Mouse (Mus musculus) limb, embryonic 12.5 days (tissue): ENCODE results near the gene Zcchc14. TPM values are rescaled to one million over a fixed set of nuclear protein-coding genes. Genes with fewer than 3 reads are reported as not detected.

Source experiments
- ATAC-seq: fragments of 200-750 bp; cut with Nextera tagmentation; 2 replicates; pipeline ENCODE4 v1.8.0; 2017; ENCODE audit warnings: low read depth, moderate TSS enrichment; ENCODE audit not compliant: insufficient number of reproducible peaks, insufficient read depth, low FRiP score, low TSS enrichment
- H3K27ac ChIP-seq: fragments of 300-500 bp; sonication (generic); 2 replicates; pipeline ENCODE4 v1.5.1; 2016; ENCODE audit warnings: mild to moderate bottlenecking, moderate library complexity
- H3K27me3 ChIP-seq: fragments of 300-500 bp; sonication (generic); 2 replicates; pipeline ENCODE4 v1.6.1; 2016; ENCODE audit warnings: mild to moderate bottlenecking, moderate library complexity
- H3K36me3 ChIP-seq: fragments of 300-500 bp; sonication (generic); 2 replicates; pipeline ENCODE4 v1.6.1; 2016; ENCODE audit warnings: mild to moderate bottlenecking, moderate library complexity
- H3K4me1 ChIP-seq: fragments of 300-500 bp; sonication (generic); replicated peaks from 2 replicates; pipeline ENCODE4 v1.6.1; 2016
- H3K4me2 ChIP-seq: fragments of 300-500 bp; sonication (generic); 2 replicates; pipeline ENCODE4 v1.6.1; 2016; ENCODE audit warnings: mild to moderate bottlenecking, moderate library complexity
- H3K4me3 ChIP-seq: fragments of 300-500 bp; sonication (generic); replicated peaks from 2 replicates; pipeline ENCODE4 v1.5.1; 2016; ENCODE audit warnings: mild to moderate bottlenecking
- H3K9ac ChIP-seq: fragments of 300-500 bp; sonication (generic); replicated peaks from 2 replicates; pipeline ENCODE4 v1.6.1; 2016; ENCODE audit warnings: mild to moderate bottlenecking, moderate library complexity
- H3K9me3 ChIP-seq: fragments of 300-500 bp; sonication (generic); 2 replicates; pipeline ENCODE4 v1.6.1; 2016; ENCODE audit warnings: mild to moderate bottlenecking, moderate library complexity
- WGBS: fragments of 180-500 bp; shearing (Covaris S2); methylation state at CpG from one replicate; pipeline ENCODE4 v1.1.7; 2016; 5-methylcytosine and 5-hydroxymethylcytosine counted together
- polyA plus RNA-seq: library from polyadenylated mRNA; unstranded; fragments of >200 nt; fragmentation: Nextera tagmentation; extraction: Ambion mirVana; gene quantifications from 2 replicates; pipeline ENCODE4 v1.2.1, GENCODE M21; 2016

The Zcchc14 gene
- polyA plus RNA-seq, 1 experiment from 2014 or later = 22.1 TPM

- no peak overlapping the region for H3K27ac ChIP-seq
- no peak overlapping the region for H3K4me3 ChIP-seq
- H3K36me3 ChIP-seq = peaks cover 42% of the 10 kb centered on the region
- H3K27me3 ChIP-seq = no peaks in the 10 kb centered on the region
- H3K9ac ChIP-seq = no peak overlapping the region
- H3K4me1 ChIP-seq = peaks cover 2% of the 10 kb centered on the region; the same call in 1 of the 2 replicates
- 79% methylated on average over 6 of the region's 6 CpGs for WGBS
- no peak for ATAC-seq
- H3K9me3 ChIP-seq = no peaks in the 10 kb centered on the region
- no peak overlapping the region for H3K4me2 ChIP-seq
These were observed 89.0 kb downstream of the Zcchc14 start for GRCm38 (mm10) chr8:121563701-121564100.

- no peaks in the 10 kb centered on the region for H3K4me1 ChIP-seq
- H3K36me3 ChIP-seq = peaks cover 50% of the 10 kb centered on the region
- H3K4me2 ChIP-seq = no peak overlapping the region
- no peak overlapping the region for H3K4me3 ChIP-seq
- no peak for ATAC-seq
- WGBS = 86% methylated on average over 9 of the region's 9 CpGs
- H3K27me3 ChIP-seq = no peaks in the 10 kb centered on the region
- no peak overlapping the region for H3K27ac ChIP-seq
- no peaks in the 10 kb centered on the region for H3K9me3 ChIP-seq
- no peak overlapping the region for H3K9ac ChIP-seq
These were observed 89.8 kb downstream of the Zcchc14 start for GRCm38 (mm10) chr8:121562941-121563351.

GRCm38 (mm10) chr8:121561636-121562345, 90.9 kb downstream of the Zcchc14 start:
- Histone ChIP-seq H3K9ac (no peak overlapping the region), H3K4me1 (no peaks in the 10 kb centered on the region), H3K4me2 (no peak overlapping the region), H3K9me3 (no peaks in the 10 kb centered on the region), H3K36me3 (peaks cover 53% of the 10 kb centered on the region), H3K4me3 (no peak overlapping the region), H3K27ac (no peak overlapping the region), H3K27me3 (no peaks in the 10 kb centered on the region)
- WGBS = 89% methylated on average over 16 of the region's 16 CpGs
- ATAC-seq = no peak

- WGBS = 88% methylated on average over 7 of the region's 7 CpGs
- ATAC-seq = no peak
- H3K36me3 ChIP-seq = peaks cover 55% of the 10 kb centered on the region
These were observed 92.1 kb downstream of the Zcchc14 start for GRCm38 (mm10) chr8:121560432-121561100.

GRCm38 (mm10) chr8:121559801-121560200, 92.9 kb downstream of the Zcchc14 start:
- H3K27me3 ChIP-seq = no peaks in the 10 kb centered on the region
- no peaks in the 10 kb centered on the region for H3K9me3 ChIP-seq
- H3K4me1 ChIP-seq = no peaks in the 10 kb centered on the region
- no peak overlapping the region for H3K27ac ChIP-seq
- no peak overlapping the region for H3K4me2 ChIP-seq
- H3K36me3 ChIP-seq = peaks cover 56% of the 10 kb centered on the region
- 90% methylated on average over 12 of the region's 12 CpGs for WGBS
- no peak for ATAC-seq
- no peak overlapping the region for H3K4me3 ChIP-seq
- H3K9ac ChIP-seq = no peak overlapping the region

More at GRCm38 (mm10) chr8:121560432-121561100, 92.1 kb downstream of the Zcchc14 start:
- H3K27me3 ChIP-seq = no peaks in the 10 kb centered on the region
- no peaks in the 10 kb centered on the region for H3K4me1 ChIP-seq
- no peak overlapping the region for H3K27ac ChIP-seq
- H3K4me3 ChIP-seq = no peak overlapping the region
- no peaks in the 10 kb centered on the region for H3K9me3 ChIP-seq
- no peak overlapping the region for H3K9ac ChIP-seq
- no peak overlapping the region for H3K4me2 ChIP-seq

GRCm38 (mm10) chr8:121558538-121558937, 94.2 kb downstream of the Zcchc14 start:
- WGBS = 85% methylated on average over 16 of the region's 16 CpGs
- no peak overlapping the region for H3K4me2 ChIP-seq
- peaks cover 68% of the 10 kb centered on the region for H3K36me3 ChIP-seq
- H3K9ac ChIP-seq = no peak overlapping the region
- ATAC-seq = no peak
- H3K27me3 ChIP-seq = no peaks in the 10 kb centered on the region
- H3K4me1 ChIP-seq = no peaks in the 10 kb centered on the region
- no peaks in the 10 kb centered on the region for H3K9me3 ChIP-seq
- no peak overlapping the region for H3K4me3 ChIP-seq
- H3K27ac ChIP-seq = no peak overlapping the region

GRCm38 (mm10) chr8:121557746-121558145, 95.0 kb downstream of the Zcchc14 start:
- Histone ChIP-seq H3K4me1 (no peaks in the 10 kb centered on the region), H3K9me3 (no peaks in the 10 kb centered on the region), H3K36me3 (peaks cover 72% of the 10 kb centered on the region), H3K27me3 (no peaks in the 10 kb centered on the region), H3K4me3 (no peak overlapping the region), H3K27ac (no peak overlapping the region), H3K9ac (no peak overlapping the region), H3K4me2 (no peak overlapping the region)
- no peak for ATAC-seq
- 76% methylated on average over 11 of the region's 11 CpGs for WGBS

GRCm38 (mm10) chr8:121553831-121554475, 98.7 kb downstream of the Zcchc14 start:
- H3K4me1 ChIP-seq = no peaks in the 10 kb centered on the region
- H3K27ac ChIP-seq = no peak overlapping the region
- ATAC-seq = no peak
- H3K4me2 ChIP-seq = no peak overlapping the region
- no peak overlapping the region for H3K9ac ChIP-seq
- peaks cover 80% of the 10 kb centered on the region for H3K36me3 ChIP-seq
- no peak overlapping the region for H3K4me3 ChIP-seq
- WGBS = 96% methylated on average over 32 of the region's 32 CpGs
- no peaks in the 10 kb centered on the region for H3K9me3 ChIP-seq
- no peaks in the 10 kb centered on the region for H3K27me3 ChIP-seq

- Histone ChIP-seq H3K27ac (no peak overlapping the region), H3K4me2 (no peak overlapping the region), H3K4me3 (no peak overlapping the region), H3K36me3 (peaks cover 67% of the 10 kb centered on the region), H3K9me3 (no peaks in the 10 kb centered on the region), H3K4me1 (no peaks in the 10 kb centered on the region), H3K27me3 (no peaks in the 10 kb centered on the region), H3K9ac (no peak overlapping the region)
- WGBS = 91% methylated on average over 9 of the region's 9 CpGs
- no peak for ATAC-seq
These were observed 100.2 kb downstream of the Zcchc14 start for GRCm38 (mm10) chr8:121552506-121552905.

- peaks cover 67% of the 10 kb centered on the region for H3K36me3 ChIP-seq
- no peak overlapping the region for H3K27ac ChIP-seq
- ATAC-seq = no peak
- H3K4me2 ChIP-seq = no peak overlapping the region
- H3K9me3 ChIP-seq = no peaks in the 10 kb centered on the region
- no peak overlapping the region for H3K9ac ChIP-seq
- H3K4me1 ChIP-seq = no peaks in the 10 kb centered on the region
- H3K27me3 ChIP-seq = no peaks in the 10 kb centered on the region
- 76% methylated on average over 24 of the region's 24 CpGs for WGBS
- no peak overlapping the region for H3K4me3 ChIP-seq
These were observed 101.4 kb downstream of the Zcchc14 start for GRCm38 (mm10) chr8:121551065-121551985.
